Mouse (Mus musculus): ENCODE measurements around the gene Idua. TPM values are rescaled to one million over a fixed set of nuclear protein-coding genes. Genes with fewer than 3 reads are reported as not detected.
A peak's percentile ranks its signal among the peaks of the same experiment; 100 is the strongest.
"Not testable (repeated sequence)": the region's sequence is repeated elsewhere in the genome, so short reads cannot be mapped to it uniquely, and the experiment has no call there.

The Idua gene
- 9.6 and 13.2 TPM in 2 replicates for polyA plus RNA-seq (2015; fragmentation: Nextera tagmentation; extraction: Ambion mirVana)

GRCm38 (mm10) chr5:108659698-108660631, at the start of gene Idua:
TSS of gene Idua (plus strand) at chr5:108660331.
- WGBS = 11% methylated on average over 24 of the region's 24 CpGs
- Histone ChIP-seq H3K4me2 (ENCODE audit: low read length) (peak within 1 kb of the TSS; percentile 60), H3K4me3 (replicated peaks; ENCODE audit: low read length) (peak within 1 kb of the TSS; percentile 69), H3K27ac (ENCODE audit: low read length) (no peak within 1 kb of the TSS), H3K9ac (replicated peaks; ENCODE audit: low read depth, low read length) (peak within 1 kb of the TSS; percentile 86), H3K9me3 (ENCODE audit: control insufficient read depth, low read length) (no peaks in the 10 kb centered on the region), H3K36me3 (ENCODE audit: control insufficient read depth, insufficient read depth) (peaks cover 3% of the 10 kb centered on the region; the same call in 1 of the 2 replicates), H3K4me1 (replicated peaks; ENCODE audit: control insufficient read depth, insufficient read depth, low read length) (peaks cover 16% of the 10 kb centered on the region), H3K27me3 (replicated peaks; ENCODE audit: control insufficient read depth, insufficient read depth, low read length) (no peaks in the 10 kb centered on the region; the same call in 1 of the 2 replicates)
- ATAC-seq = peak; percentile 9; the same call in 1 of the 2 replicates

GRCm38 (mm10) chr5:108610426-108610825, 49.7 kb upstream of the Idua start:
- ATAC-seq = no peak
- H3K9me3 ChIP-seq (ENCODE audit: control insufficient read depth, low read length) = no peaks in the 10 kb centered on the region
- H3K4me3 ChIP-seq (replicated peaks; ENCODE audit: low read length) = no peak overlapping the region
- WGBS = 100% methylated on average over 1 of the region's 1 CpGs
- no peak overlapping the region for H3K9ac ChIP-seq (replicated peaks; ENCODE audit: low read depth, low read length)
- H3K36me3 ChIP-seq (ENCODE audit: control insufficient read depth, insufficient read depth) = peaks cover 64% of the 10 kb centered on the region
- no peaks in the 10 kb centered on the region for H3K4me1 ChIP-seq (replicated peaks; ENCODE audit: control insufficient read depth, insufficient read depth, low read length)
- H3K4me2 ChIP-seq (ENCODE audit: low read length) = no peak overlapping the region
- no peak overlapping the region for H3K27ac ChIP-seq (ENCODE audit: low read length)
- no peaks in the 10 kb centered on the region for H3K27me3 ChIP-seq (replicated peaks; ENCODE audit: control insufficient read depth, insufficient read depth, low read length)

DNA sequence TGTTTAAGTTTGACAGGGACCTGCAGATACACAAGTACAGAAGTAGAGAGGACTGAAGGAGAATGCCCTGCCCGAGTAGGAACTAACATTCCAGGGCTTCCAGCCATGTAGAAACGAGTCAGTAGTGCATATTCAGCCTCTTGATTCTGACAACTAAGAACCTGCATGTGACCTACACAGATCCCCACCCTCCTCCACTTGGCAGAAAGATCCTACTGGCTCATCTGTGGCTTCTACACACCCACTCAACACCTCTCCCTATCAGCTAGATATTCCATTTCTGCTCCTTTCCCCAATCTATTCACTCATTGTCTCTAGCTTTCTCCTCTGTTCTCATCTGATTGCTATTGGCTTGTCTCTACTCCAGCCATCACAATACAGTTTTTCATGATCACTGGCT, 38.3 kb upstream of the Idua start:
- Histone ChIP-seq H3K4me2 (ENCODE audit: low read length) (no peak overlapping the region), H3K9me3 (ENCODE audit: control insufficient read depth, low read length) (no peaks in the 10 kb centered on the region), H3K9ac (replicated peaks; ENCODE audit: low read depth, low read length) (no peak overlapping the region), H3K27ac (ENCODE audit: low read length) (no peak overlapping the region), H3K36me3 (ENCODE audit: control insufficient read depth, insufficient read depth) (peaks cover 5% of the 10 kb centered on the region), H3K27me3 (replicated peaks; ENCODE audit: control insufficient read depth, insufficient read depth, low read length) (no peaks in the 10 kb centered on the region), H3K4me1 (replicated peaks; ENCODE audit: control insufficient read depth, insufficient read depth, low read length) (no peaks in the 10 kb centered on the region), H3K4me3 (replicated peaks; ENCODE audit: low read length) (no peak overlapping the region)
- no peak for ATAC-seq
- 83% methylated on average over 2 of the region's 2 CpGs for WGBS

- no peak for ATAC-seq
- Histone ChIP-seq H3K4me1 (replicated peaks; ENCODE audit: control insufficient read depth, insufficient read depth, low read length) (peaks cover 24% of the 10 kb centered on the region), H3K9me3 (ENCODE audit: control insufficient read depth, low read length) (no peaks in the 10 kb centered on the region), H3K27me3 (replicated peaks; ENCODE audit: control insufficient read depth, insufficient read depth, low read length) (no peaks in the 10 kb centered on the region), H3K27ac (ENCODE audit: low read length) (no peak overlapping the region), H3K36me3 (ENCODE audit: control insufficient read depth, insufficient read depth) (peaks cover 2% of the 10 kb centered on the region; the same call in 1 of the 2 replicates), H3K4me3 (replicated peaks; ENCODE audit: low read length) (no peak overlapping the region), H3K9ac (replicated peaks; ENCODE audit: low read depth, low read length) (no peak overlapping the region), H3K4me2 (ENCODE audit: low read length) (no peak overlapping the region)
- 84% methylated on average over 4 of the region's 4 CpGs for WGBS
These were observed 34.0 kb upstream of the Idua start for GRCm38 (mm10) chr5:108626050-108626660.

GRCm38 (mm10) chr5:108628891-108629633, 31.1 kb upstream of the Idua start:
- Histone ChIP-seq H3K36me3 (ENCODE audit: control insufficient read depth, insufficient read depth) (no peaks in the 10 kb centered on the region; the same call in 1 of the 2 replicates), H3K27me3 (replicated peaks; ENCODE audit: control insufficient read depth, insufficient read depth, low read length) (no peaks in the 10 kb centered on the region), H3K4me2 (ENCODE audit: low read length) (peak overlapping the region; percentile 97), H3K9me3 (ENCODE audit: control insufficient read depth, low read length) (no peaks in the 10 kb centered on the region), H3K4me3 (replicated peaks; ENCODE audit: low read length) (peak overlapping the region; percentile 87), H3K27ac (ENCODE audit: low read length) (peak overlapping the region; percentile 89), H3K9ac (replicated peaks; ENCODE audit: low read depth, low read length) (peak overlapping the region; percentile 96), H3K4me1 (replicated peaks; ENCODE audit: control insufficient read depth, insufficient read depth, low read length) (peaks cover 24% of the 10 kb centered on the region)
- ATAC-seq = peak; percentile 81
- 2% methylated on average over 32 of the region's 32 CpGs for WGBS

GRCm38 (mm10) chr5:108629634-108630483, 30.3 kb upstream of the Idua start, which contains the start of the genes Gak and Tmem175:
TSS of gene Gak (minus strand) at chr5:108629755.
TSS of gene Tmem175 (plus strand) at chr5:108629770.
- H3K9ac ChIP-seq (replicated peaks; ENCODE audit: low read depth, low read length) = peak within 1 kb of the TSS; percentile 96
- ATAC-seq = peak; percentile 98
- H3K36me3 ChIP-seq (ENCODE audit: control insufficient read depth, insufficient read depth) = no peaks in the 10 kb centered on the region; the same call in 1 of the 2 replicates
- H3K4me3 ChIP-seq (replicated peaks; ENCODE audit: low read length) = peak within 1 kb of the TSS; percentile 87
- WGBS = under 1% methylated on average over 58 of the region's 58 CpGs
- H3K4me2 ChIP-seq (ENCODE audit: low read length) = peak within 1 kb of the TSS; percentile 97
- peak within 1 kb of the TSS; percentile 89 for H3K27ac ChIP-seq (ENCODE audit: low read length)
- H3K27me3 ChIP-seq (replicated peaks; ENCODE audit: control insufficient read depth, insufficient read depth, low read length) = no peaks in the 10 kb centered on the region
- H3K4me1 ChIP-seq (replicated peaks; ENCODE audit: control insufficient read depth, insufficient read depth, low read length) = peaks cover 24% of the 10 kb centered on the region
- no peaks in the 10 kb centered on the region for H3K9me3 ChIP-seq (ENCODE audit: control insufficient read depth, low read length)

DNA sequence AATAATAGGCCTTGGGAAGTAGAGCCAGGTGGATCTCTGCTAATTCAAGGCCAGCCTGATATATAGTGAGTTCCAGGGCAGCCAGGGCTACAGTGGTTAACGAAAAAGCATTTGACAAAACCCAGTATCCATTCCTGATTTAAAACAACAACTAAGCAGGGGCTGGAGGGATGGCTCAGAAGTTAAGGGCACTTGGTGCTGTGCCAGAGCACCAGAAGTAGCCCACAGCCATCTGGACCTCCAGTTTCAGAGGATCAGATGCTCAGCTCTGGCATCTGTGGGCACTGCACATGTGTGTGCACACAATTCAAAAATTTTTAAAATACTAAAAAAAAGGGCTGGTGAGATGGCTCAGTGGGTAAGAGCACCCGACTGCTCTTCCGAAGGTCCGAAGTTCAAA, 26.5 kb upstream of the Idua start:
- Histone ChIP-seq H3K4me1 (replicated peaks; ENCODE audit: control insufficient read depth, insufficient read depth, low read length) (peaks cover 11% of the 10 kb centered on the region), H3K9ac (replicated peaks; ENCODE audit: low read depth, low read length) (no peak overlapping the region), H3K4me3 (replicated peaks; ENCODE audit: low read length) (no peak overlapping the region), H3K9me3 (ENCODE audit: control insufficient read depth, low read length) (no peaks in the 10 kb centered on the region), H3K4me2 (ENCODE audit: low read length) (no peak overlapping the region), H3K27me3 (replicated peaks; ENCODE audit: control insufficient read depth, insufficient read depth, low read length) (no peaks in the 10 kb centered on the region), H3K27ac (ENCODE audit: low read length) (no peak overlapping the region), H3K36me3 (ENCODE audit: control insufficient read depth, insufficient read depth) (no peaks in the 10 kb centered on the region)
- WGBS = 93% methylated on average over 4 of the region's 4 CpGs
- ATAC-seq = no peak

DNA sequence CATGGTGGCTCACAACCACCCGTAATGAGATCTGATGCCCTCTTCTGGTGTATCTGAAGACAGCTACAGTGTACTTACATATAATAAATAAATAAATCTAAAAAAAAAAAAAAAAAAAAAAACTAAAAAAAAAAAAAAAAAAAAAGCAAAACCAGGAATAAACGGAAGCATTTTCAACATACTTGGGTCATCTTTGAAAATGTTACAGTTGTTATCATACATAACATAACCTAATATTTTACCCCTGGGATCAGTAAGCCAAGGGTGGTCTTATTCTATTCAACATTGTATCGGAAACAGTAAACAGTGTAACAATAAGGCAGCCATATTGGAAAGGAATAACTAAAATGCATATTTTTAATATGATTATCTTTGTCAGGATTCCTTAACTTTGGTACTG, 26.0 kb upstream of the Idua start:
- H3K9me3 ChIP-seq (ENCODE audit: control insufficient read depth, low read length); H3K4me3 ChIP-seq (replicated peaks; ENCODE audit: low read length); H3K36me3 ChIP-seq (ENCODE audit: control insufficient read depth, insufficient read depth); H3K27ac ChIP-seq (ENCODE audit: low read length); H3K4me2 ChIP-seq (ENCODE audit: low read length); ATAC-seq; H3K27me3 ChIP-seq (replicated peaks; ENCODE audit: control insufficient read depth, insufficient read depth, low read length); H3K9ac ChIP-seq (replicated peaks; ENCODE audit: low read depth, low read length); H3K4me1 ChIP-seq (replicated peaks; ENCODE audit: control insufficient read depth, insufficient read depth, low read length): not testable (repeated sequence)
- WGBS = 89% methylated on average over 2 of the region's 3 CpGs

All from forebrain, embryonic 16.5 days (tissue).